Mouse (Mus musculus) layer of hippocampus, postnatal 25 days (tissue): ENCODE measurements around the gene Mknk2. TPM values are rescaled to one million over a fixed set of nuclear protein-coding genes. Genes with fewer than 3 reads are reported as not detected.

Experiments used
- DNase-seq, 2 experiments: peaks; one replicate each; pipeline ENCODE4 v3.0.0; 2022; ENCODE audit warnings: mixed read lengths in 2 of 2, low spot score in 1 of 2; ENCODE audit errors: extremely low spot score in 1 of 2
- total RNA-seq, 2 experiments: library from RNA; stranded (reverse); gene quantifications; 2 replicates each; pipeline ENCODE4 v1.2.3; 2021

Gene Mknk2
- total RNA-seq = 10 to 100 TPM; 45.0 to 50.9 TPM

- peak; percentile 53 to 72 for DNase-seq
Observed at GRCm38 (mm10) chr10:80677942-80678436, at the start of gene Mknk2. Mknk2 (minus strand) TSS chr10:80678112.

GRCm38 (mm10) chr10:80717281-80717680 is 39.4 kb upstream of the Mknk2 start:
- no peak for DNase-seq

- DNase-seq = no peak
Observed at GRCm38 (mm10) chr10:80710834-80711233, 32.9 kb upstream of the Mknk2 start.

GRCm38 (mm10) chr10:80705479-80705878 is 27.6 kb upstream of the Mknk2 start:
- no peak for DNase-seq

- DNase-seq = no peak
Observed at GRCm38 (mm10) chr10:80705033-80705432, 27.1 kb upstream of the Mknk2 start.

GRCm38 (mm10) chr10:80704418-80704817 is 26.5 kb upstream of the Mknk2 start:
- DNase-seq = no peak

- no peak for DNase-seq
Observed at GRCm38 (mm10) chr10:80703643-80704042, 25.7 kb upstream of the Mknk2 start.

- peak; percentile 77 to 92 for DNase-seq
Observed at GRCm38 (mm10) chr10:80702536-80703390, 24.9 kb upstream of the Mknk2 start.

GRCm38 (mm10) chr10:80701721-80702535 is 24.0 kb upstream of the Mknk2 start, which contains the start of the genes Mob3a and Izumo4:
Mob3a (minus strand) TSS chr10:80701977.
Izumo4 (plus strand) TSS chr10:80702184.
- peak; percentile 89 to 96 for DNase-seq

- DNase-seq = no peak
Observed at GRCm38 (mm10) chr10:80700732-80701131, 22.8 kb upstream of the Mknk2 start.

GRCm38 (mm10) chr10:80700038-80700504 is 22.2 kb upstream of the Mknk2 start:
- no peak for DNase-seq

- no peak for DNase-seq
Observed at GRCm38 (mm10) chr10:80698605-80699004, 20.7 kb upstream of the Mknk2 start.

- no peak for DNase-seq
Observed at GRCm38 (mm10) chr10:80697812-80698211, 19.9 kb upstream of the Mknk2 start.

GRCm38 (mm10) chr10:80697393-80697787 is 19.5 kb upstream of the Mknk2 start:
- DNase-seq = no peak

GRCm38 (mm10) chr10:80696502-80697392 is 18.8 kb upstream of the Mknk2 start:
- DNase-seq = no peak

GRCm38 (mm10) chr10:80695801-80696501 is 18.0 kb upstream of the Mknk2 start:
- DNase-seq = no peak

GRCm38 (mm10) chr10:80695186-80695585 is 17.3 kb upstream of the Mknk2 start:
- no peak for DNase-seq

GRCm38 (mm10) chr10:80694159-80694938 is 16.4 kb upstream of the Mknk2 start:
- DNase-seq = no peak
